Mouse (Mus musculus) kidney, adult 2 months (tissue): ENCODE data around the gene Defb13.

Source experiments
- CTCF ChIP-seq: fragments of 200-500 bp; conservative IDR thresholded peaks from 2 replicates; pipeline ENCODE4 v1.5.1; 2011; ENCODE audit warnings: low read depth, mild to moderate bottlenecking, control low read depth, low read length, moderate library complexity, mixed read lengths; ENCODE audit not compliant: insufficient read depth, insufficient read length
- POLR2A ChIP-seq: fragments of 200-500 bp; IDR thresholded peaks from one replicate; pipeline ENCODE4 v1.6.1; 2011; ENCODE audit warnings: low read depth, low read length, control low read depth

DNA sequence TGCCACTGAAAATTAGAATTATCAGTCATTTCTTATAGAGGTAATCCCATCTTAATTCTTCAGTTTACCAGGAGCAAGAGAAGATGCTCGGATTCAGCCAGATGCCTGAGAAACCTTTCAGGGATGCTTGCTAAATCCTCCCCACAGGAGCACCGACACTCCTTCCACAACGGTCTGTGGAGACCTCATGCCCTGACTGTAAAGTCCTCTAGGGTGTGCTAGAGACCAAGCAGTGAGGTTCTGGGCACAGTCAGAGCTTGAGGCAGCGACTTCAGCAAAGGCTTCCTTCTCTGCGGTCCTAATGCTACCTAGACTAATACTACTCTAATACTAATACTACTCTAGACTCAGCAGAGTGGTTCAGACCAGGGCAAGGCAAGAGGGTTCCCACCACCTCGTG is 45.6 kb downstream of the Defb13 start:
- TF ChIP-seq CTCF (peak; percentile 87), POLR2A (no peak)
